Mouse (Mus musculus): ENCODE data around the gene Abcf1.

The Abcf1 gene

GRCm38 (mm10) chr17:35918276-35919059 lies 51.1 kb downstream of the Abcf1 start:
- peak; percentile 47 for DNase-seq (ENCODE audit: low spot score)

GRCm38 (mm10) chr17:35917463-35918251 lies 51.9 kb downstream of the Abcf1 start:
- DNase-seq (ENCODE audit: low spot score) = peak; percentile 57

- no peak for DNase-seq (ENCODE audit: low spot score)
These were observed 52.5 kb downstream of the Abcf1 start for GRCm38 (mm10) chr17:35917143-35917462.

GRCm38 (mm10) chr17:35916297-35917142 lies 53.0 kb downstream of the Abcf1 start, which contains the start of the genes Mrps18b and Ppp1r10:
Mrps18b (minus strand) TSS chr17:35916389.
Ppp1r10 (plus strand) TSS chr17:35916434.
- DNase-seq (ENCODE audit: low spot score) = peak; percentile 100

GRCm38 (mm10) chr17:35915538-35916296 lies 53.8 kb downstream of the Abcf1 start:
- no peak for DNase-seq (ENCODE audit: low spot score)

- no peak for DNase-seq (ENCODE audit: low spot score)
These were observed 54.6 kb downstream of the Abcf1 start for GRCm38 (mm10) chr17:35914975-35915374.

- peak; percentile 97 for DNase-seq (ENCODE audit: low spot score)
These were observed 59.6 kb downstream of the Abcf1 start, which contains the start of gene Atat1 for GRCm38 (mm10) chr17:35909919-35910369. Atat1 (minus strand) TSS chr17:35910075.

GRCm38 (mm10) chr17:35909186-35909918 lies 60.2 kb downstream of the Abcf1 start:
- DNase-seq (ENCODE audit: low spot score) = no peak

GRCm38 (mm10) chr17:35907609-35908008 lies 62.0 kb downstream of the Abcf1 start:
- no peak for DNase-seq (ENCODE audit: low spot score)
